Mouse (Mus musculus): ENCODE data around the gene 1700020N01Rik. TPM values are rescaled to one million over a fixed set of nuclear protein-coding genes. Genes with fewer than 3 reads are reported as not detected.
A peak's percentile ranks its signal among the peaks of the same experiment; 100 is the strongest.

The 1700020N01Rik gene
- total RNA-seq, 2 experiments from 2014 or later: not detected

- no peak for DNase-seq (ENCODE audit: low spot score)
These were observed 66.8 kb downstream of the 1700020N01Rik start for GRCm38 (mm10) chr10:21659576-21660246.

- peak; percentile 16 for DNase-seq (ENCODE audit: low spot score)
These were observed 76.0 kb downstream of the 1700020N01Rik start for GRCm38 (mm10) chr10:21668976-21669375.

- no peak for DNase-seq (ENCODE audit: low spot score)
These were observed 76.8 kb downstream of the 1700020N01Rik start for GRCm38 (mm10) chr10:21669750-21670161.

GRCm38 (mm10) chr10:21670168-21670567 is 77.2 kb downstream of the 1700020N01Rik start:
- no peak for DNase-seq (ENCODE audit: low spot score)

Other genes starting within 250 kb of the 1700020N01Rik start
- not detected for gene Aldh8a1, start 215.9 kb upstream of the 1700020N01Rik start, total RNA-seq (2021)

Measured in gastrocnemius, adult 18-20 months (tissue).